ENCODE assay signal across 8 mouse cellular contexts in genomic region chr13:51975801-51976601, GRCm38 (mm10).
DNase-seq lines count a peak whose midpoint lies in the region; ATAC-seq lines count a peak whose summit lies in the region.

No protein-coding gene starts in this region.

- peak; percentile 87 for DNase-seq in 3134 (ENCODE audit: extremely low read depth, insufficient read length, low spot score)
- peak; percentile 50 for DNase-seq in MN1 (ENCODE audit: low spot score)
- peak; percentile 78 for DNase-seq in gastrocnemius, adult 18-20 months (ENCODE audit: low spot score)
- no peak for DNase-seq in intestine, embryonic 14.5 days (ENCODE audit: low spot score)
- no peak for DNase-seq in cerebellum, adult 18-20 months
- DNase-seq in thymus, postnatal 25 days = no peak

- peaks cover 31% of the 10 kb centered on the region for H3K4me1 ChIP-seq in intestine, embryonic 14.5 days (replicated peaks; ENCODE audit: control insufficient read depth, insufficient read depth, low read length)
- H3K4me1 ChIP-seq in liver, embryonic 16.5 days (ENCODE audit: control insufficient read depth, low read depth, low read length) = peaks cover 52% of the 10 kb centered on the region
- H3K4me1 ChIP-seq in stomach, embryonic 15.5 days = peaks cover 33% of the 10 kb centered on the region

- no peak overlapping the region for H3K4me3 ChIP-seq in intestine, embryonic 14.5 days (ENCODE audit: low read depth, low read length)
- peak overlapping the region; percentile 22; the same call in 1 of the 2 replicates for H3K4me3 ChIP-seq in liver, embryonic 16.5 days (ENCODE audit: low read depth, low read length)
- no peak overlapping the region for H3K4me3 ChIP-seq in stomach, embryonic 15.5 days (replicated peaks)

- H3K4me2 ChIP-seq in intestine, embryonic 14.5 days (ENCODE audit: low read length) = 0 out of 2 replicates have a peak overlapping the region, but pooled peaks have one; percentile 13
- H3K4me2 ChIP-seq in liver, embryonic 16.5 days (ENCODE audit: low read depth, low read length) = peak overlapping the region; percentile 54
- H3K4me2 ChIP-seq in stomach, embryonic 15.5 days = no peak overlapping the region

- no peaks in the 10 kb centered on the region for H3K36me3 ChIP-seq in intestine, embryonic 14.5 days (ENCODE audit: control insufficient read depth, insufficient read depth, low read length)
- H3K36me3 ChIP-seq in liver, embryonic 16.5 days (ENCODE audit: control insufficient read depth, insufficient read depth) = no peaks in the 10 kb centered on the region
- no peaks in the 10 kb centered on the region for H3K36me3 ChIP-seq in stomach, embryonic 15.5 days

- H3K9me3 ChIP-seq in intestine, embryonic 14.5 days (ENCODE audit: control insufficient read depth, low read length) = no peaks in the 10 kb centered on the region
- peaks cover 5% of the 10 kb centered on the region; the same call in 1 of the 2 replicates for H3K9me3 ChIP-seq in liver, embryonic 16.5 days (replicated peaks; ENCODE audit: control insufficient read depth, low read length)
- no peaks in the 10 kb centered on the region for H3K9me3 ChIP-seq in stomach, embryonic 15.5 days

- H3K27me3 ChIP-seq in intestine, embryonic 14.5 days (replicated peaks; ENCODE audit: control insufficient read depth, insufficient read depth, low read length) = no peaks in the 10 kb centered on the region
- H3K27me3 ChIP-seq in liver, embryonic 16.5 days (ENCODE audit: control insufficient read depth, insufficient read depth, low read depth, low read length) = no peaks in the 10 kb centered on the region
- no peaks in the 10 kb centered on the region for H3K27me3 ChIP-seq in stomach, embryonic 15.5 days (replicated peaks)

- WGBS in intestine, embryonic 14.5 days = 33% methylated on average over 7 of the region's 7 CpGs
- WGBS in liver, embryonic 16.5 days (ENCODE audit: insufficient replicate concordance) = 19% methylated on average over 7 of the region's 7 CpGs
- 36% methylated on average over 7 of the region's 7 CpGs for WGBS in stomach, embryonic 15.5 days

- peak; percentile 77 for ATAC-seq in intestine, embryonic 14.5 days (replicated peaks; ENCODE audit: low FRiP score, low TSS enrichment, low read depth)
- ATAC-seq in liver, embryonic 16.5 days (ENCODE audit: low read depth) = peak; percentile 84
- ATAC-seq in stomach, embryonic 15.5 days (ENCODE audit: insufficient read depth, low FRiP score, low read depth) = peak; percentile 81

- H3K27ac ChIP-seq in intestine, embryonic 14.5 days (ENCODE audit: low read depth) = peak overlapping the region; percentile 45
- H3K27ac ChIP-seq in liver, embryonic 16.5 days (ENCODE audit: low read length) = peak overlapping the region; percentile 73
- peak overlapping the region; percentile 57 for H3K27ac ChIP-seq in stomach, embryonic 15.5 days

- no peak overlapping the region for H3K9ac ChIP-seq in intestine, embryonic 14.5 days (ENCODE audit: low read length)
- H3K9ac ChIP-seq in liver, embryonic 16.5 days (ENCODE audit: low read depth, low read length) = peak overlapping the region; percentile 52
- no peak overlapping the region for H3K9ac ChIP-seq in stomach, embryonic 15.5 days

Comparison
In these comparisons a context has a peak if more than half of its experiments do, and no peak if none do; other contexts are left out.
1. DNase-seq: peak in 3134 (single experiment), MN1 (single experiment) and gastrocnemius, adult 18-20 months (single experiment); none in intestine, embryonic 14.5 days (single experiment), cerebellum, adult 18-20 months (0 of 2) and thymus, postnatal 25 days (single experiment).
2. Peak in every context shown above with its lines, with median percentiles within 50 percentile points of each other: ATAC-seq and H3K27ac ChIP-seq.